Mouse (Mus musculus) R1 (cell line): Measurements from ENCODE around the gene Myh2.

Source experiments
- DNase-seq: peaks from one replicate; pipeline ENCODE4 v3.0.0-alpha.2; 2018; ENCODE audit warnings: low read depth, low spot score

Gene Myh2

DNA sequence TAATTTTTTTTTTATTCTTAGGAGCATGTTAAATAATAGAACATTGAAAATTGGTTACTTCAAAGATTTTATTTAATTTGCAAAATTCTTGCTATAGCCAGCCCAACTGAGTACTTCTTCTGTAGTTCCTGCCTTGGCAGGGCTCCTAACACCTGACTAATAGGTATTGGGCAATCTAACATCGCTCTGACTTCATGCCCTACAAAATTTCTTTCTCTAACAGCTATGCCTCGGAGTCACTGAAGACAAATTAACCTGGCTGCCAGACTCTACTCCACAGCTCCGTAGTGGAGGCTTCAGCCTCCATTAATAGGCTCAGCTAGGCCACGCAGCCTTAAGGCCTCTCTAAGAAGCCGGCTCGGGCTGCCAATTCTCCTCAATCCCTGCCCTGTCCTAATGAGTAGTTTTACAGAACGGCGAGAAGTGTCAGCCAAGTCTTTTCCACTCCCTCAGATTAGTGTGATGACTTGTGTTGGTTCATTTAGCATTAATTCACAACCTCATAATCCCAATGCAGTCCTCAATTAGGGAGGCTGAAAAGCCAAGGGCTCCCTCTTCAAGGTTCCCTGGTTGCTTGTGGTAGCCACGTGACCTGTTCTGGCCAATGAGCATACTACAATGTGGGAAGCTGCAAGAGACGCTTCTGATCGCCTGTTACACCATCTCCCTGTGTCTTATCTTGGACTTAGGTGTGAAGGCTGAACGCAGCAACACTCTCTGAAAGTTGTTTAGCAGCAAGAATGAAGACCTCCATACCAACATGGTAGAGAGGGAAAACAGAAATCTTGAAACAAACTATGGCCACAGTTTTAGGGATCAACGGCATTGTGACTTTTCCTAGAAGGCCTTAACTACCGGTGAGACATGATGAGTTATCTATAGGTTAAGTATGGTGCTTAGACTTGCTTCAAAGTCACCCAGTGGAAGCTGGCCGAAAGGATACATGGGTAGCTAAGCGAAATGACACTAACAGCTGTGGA lies 18.9 kb upstream of the Myh2 start:
- DNase-seq: peak; percentile 30

GRCm38 (mm10) chr11:67153123-67153522 lies 17.7 kb upstream of the Myh2 start:
- no peak for DNase-seq

DNA sequence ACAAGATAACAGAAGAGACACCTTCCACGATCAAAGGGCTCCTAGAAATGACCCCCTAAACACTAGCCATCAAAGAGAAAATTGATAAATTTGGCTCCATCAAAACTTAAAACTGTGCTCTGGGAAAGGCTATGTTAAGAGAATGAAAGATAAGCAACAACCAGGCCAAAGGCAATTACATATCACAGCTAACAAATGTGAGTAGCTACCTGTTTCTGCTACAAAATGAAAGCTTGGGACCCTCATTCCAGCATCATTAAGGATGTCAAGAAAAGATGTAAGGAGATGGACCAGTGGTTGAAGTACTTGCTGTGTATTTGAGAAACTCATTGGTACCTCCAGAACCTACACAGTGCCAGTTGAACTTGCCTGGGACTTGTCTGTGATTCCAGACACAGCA lies 17.0 kb upstream of the Myh2 start:
- DNase-seq: no peak

DNA sequence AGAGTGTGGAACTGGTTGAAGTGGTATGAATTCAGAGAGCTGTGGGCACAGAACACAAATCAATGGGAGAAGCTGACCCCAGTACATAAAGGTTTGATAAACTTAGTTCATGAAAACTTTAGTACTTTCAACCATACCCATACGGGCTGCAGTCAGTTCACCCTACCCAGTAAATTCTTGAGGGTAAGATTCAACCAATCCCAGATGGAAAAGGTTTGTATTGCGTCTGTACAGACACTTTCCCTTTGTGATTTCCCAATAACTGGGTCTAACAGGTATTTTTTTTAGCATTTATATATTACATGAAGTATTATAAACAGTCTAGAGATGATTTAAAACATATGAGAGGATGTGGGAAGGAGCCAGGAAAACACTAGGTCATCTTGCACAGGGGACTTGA lies 15.2 kb upstream of the Myh2 start:
- no peak for DNase-seq

DNA sequence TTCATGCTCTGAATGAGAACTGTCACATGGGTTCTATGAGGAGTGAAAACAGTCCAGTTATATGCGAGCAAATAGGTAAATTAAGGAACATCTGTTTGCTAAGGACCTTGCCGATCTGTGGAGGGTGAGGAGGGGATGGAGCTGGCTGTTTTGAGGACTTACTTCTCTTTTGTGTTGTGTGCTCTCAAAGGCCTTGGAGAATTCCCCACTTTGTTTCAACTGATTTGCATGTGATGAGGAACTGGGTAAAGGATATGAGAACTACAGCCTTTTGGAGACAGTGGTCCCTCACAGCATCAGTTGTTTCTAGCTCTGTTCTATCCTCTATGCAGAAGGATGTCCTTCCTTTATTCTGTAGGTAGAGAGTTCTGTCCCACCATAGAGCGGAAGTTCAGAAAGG lies 10.7 kb upstream of the Myh2 start:
- no peak for DNase-seq

- DNase-seq: no peak
Observed at GRCm38 (mm10) chr11:67163701-67164100, 7.1 kb upstream of the Myh2 start.

DNA sequence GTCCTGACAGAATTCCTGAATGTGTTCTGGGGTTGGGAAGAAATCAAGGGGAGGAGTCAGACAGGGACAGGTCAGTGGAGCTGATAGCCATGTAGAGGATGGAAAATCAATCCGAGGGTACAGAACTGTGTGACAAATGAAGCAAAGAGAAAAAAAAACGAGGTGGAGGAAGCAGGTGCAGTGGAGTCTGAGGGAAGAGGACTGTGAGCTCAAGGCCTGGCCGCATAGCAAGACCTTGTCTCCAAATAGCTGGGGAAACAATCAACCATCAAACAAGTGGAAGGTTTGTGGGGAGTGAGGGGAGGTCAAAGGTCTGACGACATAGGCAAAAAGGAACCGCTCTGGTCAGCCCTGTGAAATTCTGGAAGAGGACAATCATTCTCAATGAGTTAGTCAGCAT lies 6.0 kb upstream of the Myh2 start:
- DNase-seq: no peak

DNA sequence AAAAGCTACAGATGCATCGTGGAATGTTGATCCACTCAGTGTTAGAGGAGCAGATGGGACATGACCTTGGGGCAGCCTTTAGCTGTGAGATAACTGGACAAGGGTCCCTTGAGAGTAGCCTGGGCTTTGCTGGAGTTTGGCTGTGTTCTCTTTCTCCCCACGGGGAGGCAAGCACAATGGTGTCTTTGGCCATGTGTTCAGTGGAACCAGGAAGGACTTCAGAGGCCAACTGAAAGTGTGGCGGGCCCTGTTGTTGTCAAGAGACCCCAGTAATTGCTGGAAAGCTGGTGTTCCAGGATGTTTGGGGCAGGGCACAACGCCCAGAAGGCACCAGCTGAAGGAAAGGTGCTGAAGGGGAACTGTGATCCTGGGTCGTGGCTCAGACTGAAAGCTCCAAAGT lies 1.5 kb upstream of the Myh2 start:
- no peak for DNase-seq

GRCm38 (mm10) chr11:67172439-67172838 lies 1.6 kb downstream of the Myh2 start:
- DNase-seq: no peak

- no peak for DNase-seq
Observed at GRCm38 (mm10) chr11:67176376-67176775, 5.5 kb downstream of the Myh2 start.

- no peak for DNase-seq
Observed at GRCm38 (mm10) chr11:67190316-67190715, 19.5 kb downstream of the Myh2 start.

GRCm38 (mm10) chr11:67190814-67191213 lies 20.0 kb downstream of the Myh2 start:
- DNase-seq: no peak

- peak; percentile 27 for DNase-seq
Observed at GRCm38 (mm10) chr11:67191496-67191895, 20.7 kb downstream of the Myh2 start.

GRCm38 (mm10) chr11:67199321-67199720 lies 28.5 kb downstream of the Myh2 start:
- DNase-seq: no peak

DNA sequence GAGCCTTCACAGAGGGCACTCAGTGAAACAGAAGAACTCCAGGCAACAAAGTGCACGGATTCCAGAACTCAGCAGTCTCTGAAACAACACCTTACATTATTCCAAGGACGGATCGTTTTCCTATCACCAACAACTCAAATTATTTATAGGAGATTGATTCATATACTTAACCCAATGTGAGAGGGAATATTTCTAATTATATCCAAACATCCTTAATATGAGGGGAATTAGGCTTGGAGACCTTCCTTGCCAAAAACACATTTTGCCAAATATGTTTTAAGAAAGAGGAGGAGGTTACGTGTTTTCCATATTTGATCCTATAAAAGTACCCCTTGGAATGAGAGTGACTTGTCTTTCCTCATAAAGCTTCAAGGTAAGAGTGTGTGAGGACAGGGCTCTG lies 28.9 kb downstream of the Myh2 start, which contains the start of gene Myh1:
Gene Myh1 (plus strand): TSS at position 301 of the 400 bp plus-strand sequence.
- no peak for DNase-seq

DNA sequence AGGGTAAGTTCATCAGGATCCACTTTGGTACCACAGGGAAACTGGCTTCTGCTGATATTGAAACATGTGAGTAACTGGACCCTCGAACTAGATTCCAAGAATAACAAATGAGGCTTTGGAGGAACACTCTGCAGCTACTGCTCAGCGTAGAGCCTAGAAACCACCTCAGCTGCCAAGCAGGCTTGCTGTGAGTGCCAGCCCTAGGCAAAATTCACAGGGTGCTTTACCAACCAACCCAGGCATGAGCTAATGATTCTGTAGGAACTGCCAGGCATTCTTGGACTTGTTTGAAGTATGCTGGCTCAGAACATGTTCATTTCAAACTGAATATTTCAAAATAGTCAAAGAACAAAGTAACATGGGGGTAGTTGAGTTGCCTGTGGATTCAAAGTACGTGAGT lies 33.9 kb downstream of the Myh2 start:
- DNase-seq: no peak

DNA sequence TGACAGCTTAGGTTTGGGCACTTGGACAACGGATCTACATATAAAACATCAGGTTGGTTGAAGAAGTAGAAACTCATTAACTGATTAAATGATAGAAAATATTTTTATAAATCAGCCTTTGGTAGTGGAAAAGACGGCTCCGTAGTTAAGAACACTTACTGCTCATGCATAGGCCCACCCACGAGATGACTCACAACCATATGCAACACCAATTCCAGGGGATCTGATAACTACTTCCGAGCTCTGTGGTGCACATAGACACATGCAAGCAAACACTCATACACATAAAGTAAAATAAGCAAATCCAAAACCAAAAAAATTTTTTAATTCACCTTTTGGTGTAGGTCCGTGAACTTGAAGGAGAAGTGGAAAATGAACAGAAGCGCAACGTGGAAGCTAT lies 51.0 kb downstream of the Myh2 start:
- no peak for DNase-seq

DNA sequence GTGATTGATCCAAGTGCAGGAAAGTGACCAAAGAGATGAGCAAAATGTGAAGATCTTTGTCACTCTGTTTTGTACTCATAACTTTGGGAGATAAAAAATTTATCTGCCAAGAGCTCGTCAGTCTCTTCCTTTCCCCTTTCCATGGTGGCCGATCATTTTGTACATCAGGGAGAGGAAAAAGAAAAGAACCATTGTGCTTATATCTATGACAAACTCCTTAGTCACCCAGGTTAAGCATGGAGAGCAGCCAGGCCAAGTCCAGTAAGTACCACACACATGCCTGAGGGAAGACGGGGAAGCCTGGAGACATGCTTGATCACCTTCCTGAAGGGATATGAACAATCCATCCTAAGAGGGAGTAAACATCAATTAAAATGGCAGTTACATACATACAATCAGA lies 53.6 kb downstream of the Myh2 start:
- no peak for DNase-seq

DNA sequence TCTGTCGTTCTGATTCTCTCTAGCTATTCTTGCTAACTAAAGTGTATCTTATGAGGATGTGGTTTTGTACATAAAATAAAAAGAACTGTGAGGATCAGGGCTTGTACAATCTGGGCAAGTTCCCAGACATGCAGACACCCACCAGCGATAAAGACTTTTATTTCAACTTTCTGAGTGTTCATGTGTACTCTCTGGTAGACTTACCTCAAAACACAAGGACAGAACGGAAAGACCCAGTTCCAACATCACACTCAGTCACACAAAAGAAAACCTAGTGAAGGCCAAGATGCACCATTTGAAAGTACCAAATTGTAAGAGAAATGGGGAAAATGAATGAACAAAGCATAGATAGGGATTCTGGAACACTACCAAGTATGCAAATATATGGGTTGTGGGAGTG lies 57.9 kb downstream of the Myh2 start:
- no peak for DNase-seq

GRCm38 (mm10) chr11:67229166-67229565 lies 58.3 kb downstream of the Myh2 start:
- DNase-seq: no peak

DNA sequence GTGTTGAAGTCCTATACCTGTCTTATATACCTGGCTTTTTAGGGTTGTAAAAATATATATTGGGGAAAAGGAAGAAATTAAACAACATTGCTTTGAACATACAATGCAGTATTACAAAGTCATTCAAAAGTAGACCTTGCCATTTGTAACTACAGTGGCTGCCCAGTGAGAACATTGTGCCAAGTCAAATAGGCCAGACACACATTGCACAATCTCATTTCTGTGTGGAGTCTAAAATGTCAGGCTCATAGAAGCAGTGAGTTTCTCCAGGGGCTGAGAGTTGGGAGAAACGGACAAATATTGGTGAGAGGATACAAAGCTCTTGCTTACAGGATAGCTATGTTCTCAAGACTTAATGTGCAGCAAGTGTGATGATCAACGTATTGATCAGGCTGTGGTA lies 59.1 kb downstream of the Myh2 start:
- DNase-seq: no peak

GRCm38 (mm10) chr11:67235639-67236358 lies 65.0 kb downstream of the Myh2 start:
- DNase-seq: peak; percentile 76

DNA sequence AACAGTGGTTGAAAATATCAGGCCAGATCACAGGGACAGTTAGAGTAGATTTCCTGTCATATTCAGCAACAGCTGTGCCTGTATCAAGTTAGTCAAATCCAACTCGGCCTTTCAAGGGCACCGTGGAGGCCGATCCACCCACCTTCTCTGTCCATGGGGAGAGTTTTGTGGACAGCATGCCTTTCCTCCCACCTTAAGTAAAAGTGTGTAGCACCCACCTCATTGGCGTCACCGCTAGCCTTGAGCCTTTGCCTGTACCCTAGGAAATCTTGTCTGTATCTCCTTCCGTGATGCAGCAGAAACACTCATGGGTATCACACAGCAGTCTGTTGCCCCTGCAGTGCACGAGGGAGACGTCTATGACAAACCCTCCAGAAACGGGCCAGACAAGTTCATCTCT lies 66.0 kb downstream of the Myh2 start:
- DNase-seq: no peak
